Comparison of ENCODE assay signal across 1 mouse cellular context in genomic region chr12:17040567-17040966, GRCm38 (mm10).
TF ChIP-seq lines count a peak whose summit lies in the region.

No protein-coding gene starts in this region.

TF ChIP-seq in CH12.LX, 34 proteins besides CTCF, POLR2A, EP300 and RAD21 (continued from another document):
- TF ChIP-seq JUND (conservative IDR thresholded peaks at IDR 0.05; ENCODE audit: low read depth, low read length): peak; percentile 82
- peak; percentile 43; the same call in 1 of the 2 replicates for TF ChIP-seq BHLHE40 (IDR thresholded peaks at IDR 0.05; ENCODE audit: low read depth, low read length)
- no peak for TF ChIP-seq USF1 (IDR thresholded peaks at IDR 0.05; ENCODE audit: low read depth, low read length)
- TF ChIP-seq JUN (IDR thresholded peaks at IDR 0.05; ENCODE audit: insufficient read depth, low read depth, low read length): peak; percentile 78
- TF ChIP-seq KAT2A (IDR thresholded peaks at IDR 0.05; ENCODE audit: insufficient replicate concordance, low read length): no peak
- TF ChIP-seq MEF2A (IDR thresholded peaks at IDR 0.05; ENCODE audit: borderline replicate concordance, low read depth, low read length): no peak
- no peak for TF ChIP-seq GABPA (IDR thresholded peaks at IDR 0.05; ENCODE audit: insufficient replicate concordance, low read depth, low read length)
- TF ChIP-seq TCF12 (IDR thresholded peaks at IDR 0.05; ENCODE audit: low read depth, low read length): peak; percentile 23; the same call in 1 of the 2 replicates
- peak; percentile 84 for TF ChIP-seq IRF4 (IDR thresholded peaks at IDR 0.05; ENCODE audit: low read depth, low read length)
- 0 out of 2 replicates have a peak, but pooled peaks have one; percentile 34 for TF ChIP-seq RCOR1 (conservative IDR thresholded peaks at IDR 0.05; ENCODE audit: low read depth, low read length)
